Mouse (Mus musculus) T-helper 17 cell (primary cell): Measurements from ENCODE around the gene Rpl24.
"Not testable (repeated sequence)": the region's sequence is repeated elsewhere in the genome, so short reads cannot be mapped to it uniquely, and the experiment has no call there.

Experiments used
- in situ Hi-C, 2 experiments: fragments of 300-600 bp; cut with MboI, MseI; formaldehyde crosslinking; loops; 1 replicate in 1 of 2; 2 replicates in 1 of 2; pipeline ENCODE4 v1.15.1; 2025; ENCODE audit warnings: high pct_unique_total_duplicates in 2 of 2

Rpl24 gene

DNA sequence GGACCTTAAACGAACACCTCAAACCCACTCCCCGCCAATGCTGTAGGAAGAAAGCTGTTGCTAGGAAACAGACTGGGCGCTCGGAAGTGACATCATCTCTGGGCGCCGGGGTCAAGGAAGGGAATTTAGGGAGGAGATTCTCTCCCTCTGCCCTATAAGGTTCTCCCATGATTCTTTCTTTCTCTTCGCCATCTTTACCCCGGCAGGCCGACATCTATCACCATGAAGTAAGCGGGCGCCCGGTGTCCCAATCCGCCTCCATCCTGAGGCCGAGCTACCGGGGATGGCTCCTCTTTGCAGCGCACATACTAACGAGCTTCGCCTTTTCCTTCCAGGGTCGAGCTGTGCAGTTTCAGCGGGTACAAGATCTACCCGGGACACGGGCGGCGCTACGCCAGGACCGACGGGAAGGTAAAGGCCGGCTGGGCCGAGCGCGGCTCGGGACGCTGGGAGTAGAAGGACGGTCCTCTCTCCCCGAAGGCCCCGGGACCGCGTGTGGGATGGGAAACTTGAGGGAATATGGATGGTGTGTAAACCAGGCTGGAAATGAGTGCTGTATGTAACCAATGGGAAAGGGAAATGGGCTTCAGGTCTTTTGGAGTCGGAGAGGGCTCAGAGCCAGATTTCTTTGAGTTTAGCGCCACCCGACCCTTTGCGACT, at the start of gene Rpl24:
Gene Rpl24, plus strand, starts transcription at position 64 of the 660 bp plus-strand sequence.
- in situ Hi-C loops, result loop anchor here in 1 of 2 experiments (10.0 kb wide), 1 partner anchor 1578 kb away; no protein-coding TSS in a partner anchor

DNA sequence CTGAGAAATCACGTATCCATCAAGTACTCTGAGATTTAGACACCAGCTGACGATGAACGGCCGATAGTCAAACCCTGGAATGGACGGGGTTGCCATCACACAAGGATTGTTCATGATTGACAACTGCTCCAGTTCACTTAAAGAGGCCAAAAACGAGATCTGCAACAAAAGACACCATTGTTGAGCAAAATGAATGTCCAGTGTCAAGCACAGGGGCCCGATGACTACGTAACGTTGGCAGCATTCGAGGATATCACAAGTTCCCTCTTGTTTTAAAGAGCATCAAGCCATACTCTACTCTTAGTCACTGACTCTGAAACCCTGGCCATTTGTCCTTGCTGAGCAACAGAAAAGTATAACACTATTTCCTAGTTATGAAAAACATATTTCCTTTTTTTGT, 44.0 kb upstream of the Rpl24 start:
- in situ Hi-C loops, result no loop called here

DNA sequence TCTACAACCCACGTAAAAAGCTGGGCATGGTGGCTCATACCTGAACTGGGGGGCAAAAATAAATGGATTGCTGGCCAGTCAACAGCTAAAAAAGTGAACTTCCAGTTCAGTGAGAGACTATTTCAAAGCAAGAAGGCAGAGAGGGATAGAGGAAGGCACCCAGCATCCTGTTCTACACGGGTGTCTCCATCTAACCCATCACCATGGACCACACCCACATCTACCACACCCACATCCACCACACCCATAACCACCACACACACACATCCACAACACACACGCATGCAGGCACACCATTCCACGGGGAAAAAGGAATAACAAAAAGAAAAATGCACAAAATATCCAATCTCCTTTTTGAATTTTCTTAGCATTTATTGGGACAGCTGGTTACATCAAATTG, 42.1 kb upstream of the Rpl24 start:
- in situ Hi-C loops, result no loop called here

GRCm38 (mm10) chr16:55933681-55934343, 32.3 kb upstream of the Rpl24 start:
- in situ Hi-C loops, result loop anchor here (5.0 to 25.0 kb wide), 2 partner anchors 37 to 778 kb away; partner anchors contain the start of genes Nxpe3 (in 2 of the 2) and Tfg (in 2 of the 2)

GRCm38 (mm10) chr16:55934453-55935037, 31.5 kb upstream of the Rpl24 start, which contains the start of gene Cep97:
Gene Cep97, minus strand, starts transcription at chr16:55934855.
- in situ Hi-C loops, result loop anchor here (5.0 to 25.0 kb wide), 2 partner anchors 37 to 778 kb away; partner anchors contain the start of genes Nxpe3 (in 2 of the 2) and Tfg (in 2 of the 2)

DNA sequence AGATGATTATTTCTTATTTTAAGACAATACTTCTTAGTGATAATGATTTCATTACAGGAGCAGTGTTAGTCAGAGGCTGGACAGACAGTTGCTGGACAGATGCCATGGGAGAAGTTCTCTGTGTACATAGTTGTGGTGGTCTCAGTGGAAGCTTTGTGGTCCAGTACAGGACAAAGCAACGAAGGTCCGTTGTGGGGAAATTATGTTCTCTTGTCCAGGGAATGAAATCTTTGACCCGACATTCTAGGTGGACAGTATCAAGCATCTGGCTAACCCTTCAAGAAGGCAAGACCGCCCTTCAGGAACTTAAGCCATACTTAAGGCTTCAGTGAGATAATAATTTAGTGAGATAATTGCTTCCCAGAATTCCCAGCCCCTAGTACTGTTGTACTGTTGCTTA, 27.3 kb upstream of the Rpl24 start:
- in situ Hi-C loops, result loop anchor here (25.0 kb wide), 1 partner anchor 774 kb away; the partner anchor contains the start of gene Tfg (in 2 of the 2)

- in situ Hi-C loops, result loop anchor here (25.0 kb wide), 1 partner anchor 773 kb away; the partner anchor contains the start of gene Tfg (in 2 of the 2)
Observed at GRCm38 (mm10) chr16:55939703-55940102, 26.4 kb upstream of the Rpl24 start.

DNA sequence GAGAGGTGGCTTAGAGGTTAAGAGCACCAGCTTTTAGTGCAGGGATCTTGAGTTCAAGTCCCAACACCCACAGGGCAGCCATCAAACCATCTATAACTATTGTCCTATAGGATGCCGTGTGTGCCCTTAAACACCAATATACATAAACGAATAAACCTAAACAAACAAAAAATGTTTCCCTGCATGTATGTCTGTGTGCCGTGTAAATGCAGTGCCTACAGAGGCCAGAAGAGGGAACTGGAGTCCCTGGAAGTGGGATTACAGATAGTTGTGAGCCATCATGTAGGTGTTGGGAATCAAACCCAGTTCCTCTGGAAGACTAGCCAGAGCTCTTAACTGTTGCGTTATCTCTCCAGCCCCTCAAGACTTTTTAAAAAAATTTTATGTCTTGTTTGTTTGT, 25.3 kb upstream of the Rpl24 start:
- in situ Hi-C loops, result loop anchor here (25.0 kb wide), 1 partner anchor 772 kb away; the partner anchor contains the start of gene Tfg (in 2 of the 2)

GRCm38 (mm10) chr16:55947266-55947665, 18.8 kb upstream of the Rpl24 start:
- in situ Hi-C loops, result loop anchor here (25.0 kb wide), 1 partner anchor 765 kb away; the partner anchor contains the start of gene Tfg (in 2 of the 2)

GRCm38 (mm10) chr16:55947876-55948410, 18.1 kb upstream of the Rpl24 start:
- in situ Hi-C loops, result loop anchor here (25.0 kb wide), 1 partner anchor 764 kb away; the partner anchor contains the start of gene Tfg (in 2 of the 2)

DNA sequence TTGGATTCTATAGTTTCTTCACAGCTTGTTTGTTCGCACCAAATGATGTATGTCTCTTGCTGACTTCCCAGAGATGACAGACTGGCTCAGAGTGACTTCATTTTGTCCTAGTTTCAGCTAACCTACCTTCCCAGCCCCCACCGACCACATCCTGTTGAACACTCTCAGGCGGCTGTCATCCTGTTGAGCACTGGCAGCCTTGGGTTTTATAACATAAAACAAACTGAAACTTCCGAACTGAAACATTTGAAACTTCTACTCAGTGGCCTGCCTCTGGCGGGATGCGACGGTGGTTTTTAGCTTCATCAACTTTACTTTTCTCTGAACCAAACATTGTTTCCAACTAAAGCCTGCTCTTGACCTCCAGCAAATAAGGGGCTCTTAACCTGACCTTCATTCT, 17.1 kb upstream of the Rpl24 start:
- in situ Hi-C loops, result loop anchor here (25.0 kb wide), 1 partner anchor 763 kb away; the partner anchor contains the start of gene Tfg (in 2 of the 2)

- in situ Hi-C loops, result no loop called here
Observed at GRCm38 (mm10) chr16:55950462-55950861, 15.6 kb upstream of the Rpl24 start.

- in situ Hi-C loops, result no loop called here
Observed at GRCm38 (mm10) chr16:55950946-55951678, 15.0 kb upstream of the Rpl24 start.

- in situ Hi-C loops, result no loop called here
Observed at GRCm38 (mm10) chr16:55951679-55952327, 14.3 kb upstream of the Rpl24 start.

- in situ Hi-C loops, result no loop called here
Observed at GRCm38 (mm10) chr16:55952771-55953170, 13.3 kb upstream of the Rpl24 start.

- in situ Hi-C loops, result not testable (repeated sequence)
Observed at GRCm38 (mm10) chr16:55954196-55954595, 11.9 kb upstream of the Rpl24 start.

- in situ Hi-C loops, result loop anchor here in 1 of 2 experiments (10.0 kb wide), 1 partner anchor 1582 kb away; no protein-coding TSS in a partner anchor
Observed at GRCm38 (mm10) chr16:55963068-55963467, 3.0 kb upstream of the Rpl24 start.

GRCm38 (mm10) chr16:55964126-55964949, 1.7 kb upstream of the Rpl24 start:
- in situ Hi-C loops, result loop anchor here in 1 of 2 experiments (10.0 kb wide), 1 partner anchor 1580 kb away; no protein-coding TSS in a partner anchor

DNA sequence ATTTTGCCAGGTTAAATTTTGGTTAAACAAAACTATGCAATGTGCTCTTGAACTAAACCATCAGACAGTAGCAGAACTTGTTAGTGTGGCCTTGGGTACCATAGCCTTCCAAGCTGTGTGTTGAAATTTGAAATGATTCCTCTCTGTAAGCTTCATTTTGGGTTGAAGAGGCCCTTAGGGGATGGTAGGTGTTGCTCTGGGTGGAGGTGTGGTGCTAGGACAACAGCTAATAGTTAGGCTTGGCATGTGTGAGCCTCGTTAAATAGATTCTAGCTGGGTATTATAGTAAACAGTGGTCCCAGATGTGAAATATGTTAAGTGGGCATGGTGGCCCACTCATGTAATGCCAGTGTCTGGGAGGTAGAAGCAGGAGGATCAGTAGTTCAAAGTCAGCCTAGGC, 1.1 kb downstream of the Rpl24 start:
- in situ Hi-C loops, result loop anchor here in 1 of 2 experiments (10.0 kb wide), 1 partner anchor 1578 kb away; no protein-coding TSS in a partner anchor
